Mouse (Mus musculus) midbrain, embryonic 11.5 days (tissue): ENCODE measurements around the gene Polr2b. TPM values are rescaled to one million over a fixed set of nuclear protein-coding genes. Genes with fewer than 3 reads are reported as not detected.

ENCODE experiments used
- ATAC-seq: fragments of 200-750 bp; cut with Nextera tagmentation; 2 replicates; pipeline ENCODE4 v1.8.0; 2017; ENCODE audit warnings: moderate TSS enrichment, moderate library complexity; ENCODE audit not compliant: low FRiP score
- DNase-seq: peaks from one replicate; pipeline ENCODE4 v3.0.0; 2015; ENCODE audit warnings: low spot score; ENCODE audit errors: missing footprints
- H3K27ac ChIP-seq: fragments of 300-500 bp; sonication (generic); 2 replicates; pipeline ENCODE4 v1.5.1; 2014; ENCODE audit warnings: low read depth, low read length
- H3K27me3 ChIP-seq: fragments of 300-500 bp; sonication (generic); 2 replicates; pipeline ENCODE4 v1.6.1; 2014; ENCODE audit warnings: mild to moderate bottlenecking, low read length, moderate library complexity, mixed read lengths; ENCODE audit not compliant: control insufficient read depth, insufficient read depth
- H3K36me3 ChIP-seq: fragments of 300-500 bp; sonication (generic); 2 replicates; pipeline ENCODE4 v1.6.1; 2014; ENCODE audit warnings: mild to moderate bottlenecking, low read length, moderate library complexity, mixed read lengths; ENCODE audit not compliant: control insufficient read depth, insufficient read depth
- H3K4me1 ChIP-seq: fragments of 300-500 bp; sonication (generic); 2 replicates; pipeline ENCODE4 v1.6.1; 2014; ENCODE audit warnings: low read length; ENCODE audit not compliant: control insufficient read depth, insufficient read depth
- H3K4me2 ChIP-seq: fragments of 300-500 bp; sonication (generic); 2 replicates; pipeline ENCODE4 v1.6.1; 2014; ENCODE audit warnings: mild to moderate bottlenecking, moderate library complexity
- H3K4me3 ChIP-seq: fragments of 300-500 bp; sonication (generic); 2 replicates; pipeline ENCODE4 v1.5.1; 2014; ENCODE audit warnings: low read depth, low read length
- H3K9ac ChIP-seq: fragments of 300-500 bp; sonication (generic); 2 replicates; pipeline ENCODE4 v1.6.1; 2014; ENCODE audit warnings: low read length
- H3K9me3 ChIP-seq: fragments of 300-500 bp; sonication (generic); 2 replicates; pipeline ENCODE4 v1.6.1; 2016; ENCODE audit warnings: low read length; ENCODE audit not compliant: control insufficient read depth
- WGBS: fragments of 180-500 bp; shearing (Covaris S2); extraction: QIAGEN DNeasy Blood & Tissue Kit; methylation state at CpG from one replicate; pipeline ENCODE4 v1.1.7; 2014; 5-methylcytosine and 5-hydroxymethylcytosine counted together
- polyA plus RNA-seq: library from polyadenylated mRNA; unstranded; fragments of >200 nt; fragmentation: Nextera tagmentation; extraction: Ambion mirVana; gene quantifications from 2 replicates; pipeline ENCODE4 v1.2.1, GENCODE M21; 2014

Gene Polr2b
- polyA plus RNA-seq, 1 experiment from 2014 or later, result 113 TPM

DNA sequence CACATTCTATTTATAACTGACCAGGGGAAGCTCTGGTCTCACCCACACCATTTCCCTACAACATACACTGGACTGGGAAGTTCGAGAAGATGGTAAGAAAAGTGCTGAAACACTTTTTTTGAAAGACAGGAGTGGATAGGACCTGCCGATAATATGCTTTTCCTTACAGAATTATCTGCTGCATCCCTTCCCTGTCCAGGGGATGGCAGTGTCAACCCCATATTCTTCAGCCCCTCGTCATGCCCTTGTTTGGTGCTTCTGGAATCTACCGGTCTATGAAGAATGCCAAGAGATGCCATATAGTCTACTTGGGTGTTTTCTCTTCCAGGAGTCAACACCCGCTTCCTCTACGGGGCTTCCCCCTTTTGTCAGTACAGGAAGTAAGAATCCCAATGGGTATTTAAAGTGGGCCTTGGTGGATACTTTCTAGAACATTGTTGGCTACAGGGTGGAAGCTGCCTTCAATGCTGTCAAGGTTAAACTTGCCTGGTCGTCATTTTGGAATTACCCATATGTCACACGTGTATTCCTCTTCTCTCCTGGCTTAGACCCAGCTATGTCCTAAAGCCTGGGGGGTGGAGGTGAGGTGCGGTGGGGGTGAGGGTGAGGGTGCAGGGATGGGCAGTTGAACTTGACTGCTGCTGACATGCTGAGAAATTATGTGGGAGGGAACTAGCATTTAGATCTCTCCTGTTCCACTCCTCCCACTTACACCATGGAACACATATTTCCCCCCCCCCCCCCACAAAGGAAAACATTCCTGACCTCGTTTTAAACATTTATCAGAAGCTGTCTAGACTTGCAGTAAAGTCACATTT is 76.9 kb downstream of the Polr2b start:
- H3K4me3 ChIP-seq, result no peak overlapping the region
- DNase-seq, result no peak
- H3K4me1 ChIP-seq, result no peaks in the 10 kb centered on the region
- no peaks in the 10 kb centered on the region for H3K36me3 ChIP-seq
- 76% methylated on average over 10 of the region's 10 CpGs for WGBS
- no peak for ATAC-seq
- H3K4me2 ChIP-seq, result no peak overlapping the region
- H3K27ac ChIP-seq, result no peak overlapping the region
- H3K9ac ChIP-seq, result no peak overlapping the region
- H3K9me3 ChIP-seq, result no peaks in the 10 kb centered on the region
- no peaks in the 10 kb centered on the region for H3K27me3 ChIP-seq

DNA sequence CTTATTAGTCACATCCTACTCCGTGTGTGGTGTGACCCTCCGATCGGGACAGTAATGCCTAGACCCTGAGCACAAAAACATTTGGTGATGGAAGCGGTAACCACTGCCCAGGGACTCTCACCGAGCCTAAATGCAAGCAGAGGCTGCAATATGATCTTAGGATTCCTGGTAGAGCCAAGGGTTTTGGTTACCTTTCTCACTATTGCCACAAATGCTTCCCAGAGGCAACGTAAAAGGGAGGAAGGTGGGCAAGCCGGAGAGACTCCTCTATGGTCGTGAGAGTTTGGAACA is 77.4 kb downstream of the Polr2b start:
- ATAC-seq (no peak), DNase-seq (no peak)
- H3K4me3 ChIP-seq, result no peak overlapping the region
- H3K9me3 ChIP-seq, result no peaks in the 10 kb centered on the region
- H3K27me3 ChIP-seq, result no peaks in the 10 kb centered on the region
- H3K9ac ChIP-seq, result no peak overlapping the region
- no peaks in the 10 kb centered on the region for H3K36me3 ChIP-seq
- no peaks in the 10 kb centered on the region for H3K4me1 ChIP-seq
- 86% methylated on average over 8 of the region's 8 CpGs for WGBS
- no peak overlapping the region for H3K4me2 ChIP-seq
- H3K27ac ChIP-seq, result no peak overlapping the region

DNA sequence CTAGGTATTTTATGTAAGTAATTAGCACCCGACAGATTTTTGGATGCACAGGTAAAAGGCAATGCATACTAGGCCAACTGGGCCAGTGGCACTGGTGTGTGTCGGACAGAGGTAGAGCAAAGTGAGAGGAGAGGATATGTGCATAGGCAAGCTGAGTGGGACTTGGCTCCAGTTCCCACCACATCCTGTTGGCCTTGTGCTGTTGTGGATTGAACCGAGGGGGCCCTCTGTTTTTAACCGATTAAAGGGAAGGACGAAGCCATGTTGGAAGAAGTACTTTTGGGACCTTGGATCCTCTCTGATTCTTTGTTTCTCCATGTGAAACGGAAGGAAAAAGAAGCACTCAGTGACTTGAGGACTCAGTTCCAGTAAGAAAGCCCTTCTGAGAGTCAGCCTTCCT is 78.4 kb downstream of the Polr2b start:
- no peaks in the 10 kb centered on the region for H3K36me3 ChIP-seq
- WGBS, result 90% methylated on average over 6 of the region's 6 CpGs
- no peaks in the 10 kb centered on the region for H3K4me1 ChIP-seq
- no peaks in the 10 kb centered on the region for H3K9me3 ChIP-seq
- ATAC-seq (no peak), DNase-seq (no peak)
- H3K4me2 ChIP-seq, result no peak overlapping the region
- H3K27ac ChIP-seq, result no peak overlapping the region
- H3K9ac ChIP-seq, result no peak overlapping the region
- H3K27me3 ChIP-seq, result no peaks in the 10 kb centered on the region
- H3K4me3 ChIP-seq, result no peak overlapping the region

DNA sequence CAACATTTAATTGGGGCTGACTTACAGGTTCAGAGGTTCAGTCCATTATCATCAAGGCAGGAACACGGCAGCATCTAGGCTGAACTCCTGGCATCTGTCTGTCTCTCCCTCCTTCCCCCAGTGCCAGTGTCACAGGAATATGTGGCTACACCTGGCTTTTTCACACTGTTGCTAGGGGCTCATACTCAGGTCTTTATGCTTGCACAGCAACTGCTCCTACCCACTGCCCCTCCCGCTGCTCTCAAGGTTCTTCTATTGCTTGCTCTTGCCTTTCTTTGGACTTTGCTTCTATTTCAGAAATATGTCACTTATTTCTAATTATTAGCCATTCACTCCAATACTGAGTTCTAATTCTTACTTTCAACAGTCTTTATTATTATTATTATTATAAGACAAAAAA is 80.3 kb downstream of the Polr2b start:
- H3K27ac ChIP-seq, result no peak overlapping the region
- DNase-seq (no peak), ATAC-seq (no peak)
- H3K9me3 ChIP-seq, result no peaks in the 10 kb centered on the region
- peaks cover 3% of the 10 kb centered on the region; the same call in 1 of the 2 replicates for H3K4me1 ChIP-seq
- H3K27me3 ChIP-seq, result no peaks in the 10 kb centered on the region
- no peak overlapping the region for H3K4me3 ChIP-seq
- H3K9ac ChIP-seq, result no peak overlapping the region
- H3K36me3 ChIP-seq, result no peaks in the 10 kb centered on the region
- 94% methylated on average over 2 of the region's 2 CpGs for WGBS
- no peak overlapping the region for H3K4me2 ChIP-seq

DNA sequence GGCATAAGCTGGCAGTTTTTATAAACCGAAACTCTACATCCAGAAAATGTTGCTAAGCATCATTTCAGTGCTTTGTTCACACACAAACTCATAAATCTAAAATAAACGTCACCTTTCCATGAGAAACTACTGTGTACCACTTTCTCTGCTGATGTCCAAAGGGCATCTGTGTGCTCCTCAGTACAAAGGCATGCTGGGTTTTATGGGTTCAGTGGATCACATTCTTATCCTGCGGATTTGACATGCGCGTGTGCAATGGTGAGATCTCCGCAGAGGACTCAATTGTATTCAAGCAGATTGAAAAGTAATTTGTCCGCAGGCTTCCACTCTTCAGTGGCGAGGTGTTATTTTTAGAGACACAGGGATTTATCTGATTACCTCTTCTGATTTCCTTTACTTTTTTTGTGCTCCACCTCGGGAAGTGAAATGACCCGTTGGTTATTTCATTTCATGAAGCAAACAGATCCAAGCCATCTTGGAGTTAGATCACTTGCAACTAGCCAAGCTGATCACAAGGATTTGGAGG is 83.2 kb downstream of the Polr2b start:
- Histone ChIP-seq H3K27me3 (no peaks in the 10 kb centered on the region), H3K27ac (no peak overlapping the region), H3K36me3 (no peaks in the 10 kb centered on the region), H3K4me1 (peaks cover 3% of the 10 kb centered on the region; the same call in 1 of the 2 replicates), H3K4me2 (no peak overlapping the region), H3K9me3 (no peaks in the 10 kb centered on the region), H3K9ac (no peak overlapping the region), H3K4me3 (no peak overlapping the region)
- WGBS, result 87% methylated on average over 10 of the region's 10 CpGs
- ATAC-seq (no peak), DNase-seq (no peak)

DNA sequence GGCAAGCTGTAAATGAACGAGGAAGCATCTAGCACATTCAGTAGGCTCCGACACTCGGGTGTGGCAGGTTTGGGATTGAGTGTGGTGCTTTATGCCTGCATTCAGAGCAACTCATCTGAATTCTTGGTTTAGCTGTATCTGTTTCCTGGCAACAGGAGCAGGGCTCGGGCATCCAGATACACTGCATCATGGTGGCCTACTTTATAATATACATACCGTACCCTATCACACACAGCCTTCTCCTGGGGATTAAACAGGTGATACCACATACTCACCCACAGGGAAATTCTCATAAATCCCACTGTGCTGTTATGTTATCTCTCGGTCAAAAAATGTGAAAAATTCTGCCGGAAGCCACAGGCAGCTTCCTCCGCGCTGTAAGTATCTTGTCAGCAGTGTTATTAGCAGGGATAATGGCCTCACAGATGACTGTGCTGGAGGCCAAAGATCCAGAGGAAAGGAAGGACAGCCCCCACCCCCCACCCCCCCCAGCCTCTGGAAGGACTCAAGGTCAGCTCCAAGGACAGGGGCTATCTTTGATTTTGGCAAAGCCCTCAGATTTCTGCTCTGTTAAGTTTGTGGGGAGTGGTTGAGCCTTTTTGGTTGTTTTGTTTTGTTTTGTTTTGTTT is 84.2 kb downstream of the Polr2b start:
- 57% methylated on average over 9 of the region's 9 CpGs for WGBS
- Histone ChIP-seq H3K9me3 (no peaks in the 10 kb centered on the region), H3K9ac (no peak overlapping the region), H3K4me1 (peaks cover 7% of the 10 kb centered on the region), H3K27ac (no peak overlapping the region), H3K4me2 (no peak overlapping the region), H3K4me3 (no peak overlapping the region), H3K27me3 (no peaks in the 10 kb centered on the region), H3K36me3 (no peaks in the 10 kb centered on the region)
- DNase-seq (peak; percentile 84), ATAC-seq (peak; percentile 46; the same call in 1 of the 2 replicates)

DNA sequence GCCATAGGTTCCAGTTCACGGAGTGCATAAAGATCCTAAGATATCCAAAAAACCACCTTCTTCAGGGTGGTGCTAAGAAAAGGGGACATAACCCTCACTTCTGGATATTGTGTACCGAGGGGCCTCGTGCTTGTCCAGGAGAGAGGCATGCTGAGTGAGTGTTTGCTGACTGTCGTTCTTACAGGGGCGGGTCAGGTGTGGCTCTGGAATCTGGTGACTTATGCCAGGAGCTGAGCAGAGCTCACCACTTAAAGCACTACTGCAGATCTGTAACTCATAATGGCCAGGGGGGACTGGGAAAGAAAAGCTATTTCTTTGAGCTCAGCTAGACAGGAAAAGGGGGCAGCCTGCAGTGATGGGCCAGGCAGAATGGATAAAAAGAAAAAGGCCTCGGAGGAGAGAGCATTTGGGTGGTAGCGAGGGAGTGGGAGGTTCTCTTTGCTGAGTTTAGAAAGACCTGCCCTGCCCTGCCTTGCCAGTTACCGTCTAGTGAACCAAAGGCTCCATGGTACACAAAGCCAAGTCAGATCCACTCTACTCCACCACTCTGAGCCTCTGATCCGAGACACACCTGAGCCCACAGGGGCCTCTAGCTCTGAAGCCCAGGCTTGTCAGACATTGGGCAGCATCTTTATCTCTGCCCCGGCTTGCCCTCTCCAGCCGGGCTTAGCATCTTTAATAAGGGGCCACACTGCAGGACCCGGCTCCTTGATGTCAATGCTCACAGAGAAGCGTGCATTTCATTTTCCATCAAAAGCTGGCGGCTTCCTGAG is 88.5 kb downstream of the Polr2b start:
- Histone ChIP-seq H3K9me3 (no peaks in the 10 kb centered on the region), H3K36me3 (no peaks in the 10 kb centered on the region), H3K4me3 (no peak overlapping the region), H3K27me3 (no peaks in the 10 kb centered on the region), H3K27ac (no peak overlapping the region), H3K4me1 (peaks cover 7% of the 10 kb centered on the region), H3K9ac (no peak overlapping the region), H3K4me2 (no peak overlapping the region)
- 50% methylated on average over 14 of the region's 14 CpGs for WGBS
- ATAC-seq (no peak), DNase-seq (peak; percentile 67)
